Mouse (Mus musculus): ENCODE data around the gene St6galnac3. TPM values are rescaled to one million over a fixed set of nuclear protein-coding genes. Genes with fewer than 3 reads are reported as not detected.

St6galnac3 gene
- polyA plus RNA-seq (2021; fragmentation: Nextera tagmentation) = 5.0 and 6.0 TPM in 2 replicates
- long read RNA-seq, experiment 1, partial matches to known transcripts = 0 of 2 reads
- long read RNA-seq, experiment 1, other reads (novel, unspliced or antisense) = 2 of 2 reads
- long read RNA-seq, experiment 2, partial matches to known transcripts = 1 of 10 reads
- long read RNA-seq, experiment 2, other reads (novel, unspliced or antisense) = 9 of 10 reads

GRCm38 (mm10) chr3:153724701-153725668, at the start of gene St6galnac3:
Gene St6galnac3, minus strand, starts transcription at chr3:153725174.

Small RNA genes lying within 50 kb of the gene (microRNA-seq; reads per million reads assigned to microRNA genes)
- not detected for gene Gm27405

Other genes with a start within 250 kb of the St6galnac3 start
- gene Asb17, start 119.0 kb upstream of the St6galnac3 start, polyA plus RNA-seq (2021; fragmentation: Nextera tagmentation) = not detected in 2 replicates
- gene Msh4, start 181.0 kb upstream of the St6galnac3 start, polyA plus RNA-seq (2021; fragmentation: Nextera tagmentation) = not detected in 2 replicates
- gene Rabggtb, start 187.8 kb upstream of the St6galnac3 start, polyA plus RNA-seq (2021; fragmentation: Nextera tagmentation) = 87.5 and 88.5 TPM in 2 replicates
- gene Acadm, start 219.5 kb upstream of the St6galnac3 start, polyA plus RNA-seq (2021; fragmentation: Nextera tagmentation) = 55.2 and 58.0 TPM in 2 replicates
- 2.3 and 2.5 TPM in 2 replicates for gene Slc44a5, start 248.3 kb upstream of the St6galnac3 start, polyA plus RNA-seq (2021; fragmentation: Nextera tagmentation)